Mouse (Mus musculus) embryonic facial prominence, embryonic 12.5 days (tissue): ENCODE data around the gene Tkfc. TPM values are rescaled to one million over a fixed set of nuclear protein-coding genes. Genes with fewer than 3 reads are reported as not detected.

Source experiments
- ATAC-seq: fragments of 200-750 bp; cut with Nextera tagmentation; 2 replicates; pipeline ENCODE4 v1.8.0; 2017; ENCODE audit not compliant: insufficient number of reproducible peaks, insufficient read depth, low FRiP score, low TSS enrichment
- H3K27ac ChIP-seq: fragments of 300-500 bp; sonication (generic); 2 replicates; pipeline ENCODE4 v1.5.1; 2016; ENCODE audit warnings: mild to moderate bottlenecking
- H3K27me3 ChIP-seq: fragments of 300-500 bp; sonication (generic); 2 replicates; pipeline ENCODE4 v1.6.1; 2016; ENCODE audit warnings: mild to moderate bottlenecking, moderate library complexity
- H3K36me3 ChIP-seq: fragments of 300-500 bp; sonication (generic); 2 replicates; pipeline ENCODE4 v1.6.1; 2016; ENCODE audit warnings: mild to moderate bottlenecking
- H3K4me1 ChIP-seq: fragments of 300-500 bp; sonication (generic); 2 replicates; pipeline ENCODE4 v1.6.1; 2016
- H3K4me2 ChIP-seq: fragments of 300-500 bp; sonication (generic); replicated peaks from 2 replicates; pipeline ENCODE4 v1.6.1; 2016; ENCODE audit warnings: mild to moderate bottlenecking, moderate library complexity
- H3K4me3 ChIP-seq: fragments of 300-500 bp; sonication (generic); 2 replicates; pipeline ENCODE4 v1.5.1; 2016; ENCODE audit warnings: mild to moderate bottlenecking
- H3K9ac ChIP-seq: fragments of 300-500 bp; sonication (generic); 2 replicates; pipeline ENCODE4 v1.6.1; 2016; ENCODE audit warnings: mild to moderate bottlenecking, moderate library complexity
- H3K9me3 ChIP-seq: fragments of 300-500 bp; sonication (generic); 2 replicates; pipeline ENCODE4 v1.6.1; 2016; ENCODE audit warnings: mild to moderate bottlenecking, moderate library complexity
- WGBS: fragments of 180-500 bp; shearing (Covaris S2); methylation state at CpG from one replicate; pipeline ENCODE4 v1.1.7; 2016; 5-methylcytosine and 5-hydroxymethylcytosine counted together
- polyA plus RNA-seq: library from polyadenylated mRNA; unstranded; fragments of >200 nt; fragmentation: Nextera tagmentation; extraction: Ambion mirVana; gene quantifications from 2 replicates; pipeline ENCODE4 v1.2.1, GENCODE M21; 2016

Tkfc gene
- polyA plus RNA-seq = 19.3 and 19.6 TPM in 2 replicates

DNA sequence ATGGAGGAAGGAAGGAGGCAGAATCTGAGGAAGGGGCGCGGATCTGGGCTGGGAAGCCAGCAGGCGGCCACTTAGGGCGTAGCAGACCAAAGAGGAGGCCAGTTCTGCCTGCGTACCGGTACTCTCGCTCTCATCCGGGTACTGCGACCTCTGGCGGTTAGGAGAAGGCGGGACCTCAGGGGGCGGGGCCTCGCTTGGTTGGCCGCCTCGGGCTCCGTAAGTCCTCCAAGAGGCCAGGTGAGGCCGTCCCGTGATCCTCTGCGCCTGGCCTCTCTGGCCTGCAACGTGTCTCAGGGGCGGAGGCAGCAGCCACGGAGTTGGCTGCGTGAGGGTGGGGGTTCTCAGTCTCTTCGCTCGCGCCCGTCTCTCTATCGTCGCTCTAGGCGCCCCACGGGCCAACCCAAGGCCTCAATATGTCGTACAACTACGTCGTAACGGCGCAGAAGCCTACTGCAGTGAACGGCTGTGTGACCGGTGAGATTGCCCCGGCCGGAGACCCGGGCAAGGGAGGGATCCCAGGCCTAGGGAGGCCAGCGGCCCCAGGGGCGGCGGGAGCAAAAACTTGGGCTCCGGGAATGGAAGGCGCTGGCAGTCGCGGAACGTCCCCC, at the start of gene Tkfc, which contains the start of gene Ddb1:
Tkfc (minus strand) TSS at position 362 of the 608 bp plus-strand sequence.
Ddb1 (plus strand) TSS at position 35 of the 608 bp plus-strand sequence.
- peak; percentile 95 for ATAC-seq
- H3K27ac ChIP-seq = peak within 1 kb of the TSS; percentile 93
- H3K27me3 ChIP-seq = no peaks in the 10 kb centered on the region
- H3K4me2 ChIP-seq = peak within 1 kb of the TSS; percentile 61
- H3K4me3 ChIP-seq = peak within 1 kb of the TSS; percentile 84
- peak within 1 kb of the TSS; percentile 92 for H3K9ac ChIP-seq
- H3K9me3 ChIP-seq = no peaks in the 10 kb centered on the region
- under 1% methylated on average over 49 of the region's 49 CpGs for WGBS
- peaks cover 27% of the 10 kb centered on the region for H3K4me1 ChIP-seq
- H3K36me3 ChIP-seq = peaks cover 31% of the 10 kb centered on the region

DNA sequence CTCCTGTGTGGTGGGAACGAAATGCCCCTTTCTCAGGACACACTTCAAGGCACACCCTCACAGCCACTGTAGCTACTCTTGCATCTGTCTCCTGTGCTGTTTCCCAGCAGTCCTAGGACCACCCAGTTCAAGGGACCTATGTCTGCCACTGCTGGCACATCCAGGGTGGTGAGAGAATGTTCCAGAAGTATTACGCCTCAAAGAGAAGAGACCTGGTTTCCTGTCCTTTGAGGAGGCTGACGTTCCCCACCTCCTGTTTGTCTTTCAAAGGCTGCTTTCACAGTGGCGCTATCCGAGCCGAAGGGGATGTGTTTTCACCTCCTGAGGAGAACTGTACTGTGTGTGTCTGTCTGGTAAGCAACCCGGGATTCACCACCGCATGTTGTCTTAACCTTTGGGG, 42.7 kb upstream of the Tkfc start:
- no peaks in the 10 kb centered on the region for H3K36me3 ChIP-seq
- no peak for ATAC-seq

DNA sequence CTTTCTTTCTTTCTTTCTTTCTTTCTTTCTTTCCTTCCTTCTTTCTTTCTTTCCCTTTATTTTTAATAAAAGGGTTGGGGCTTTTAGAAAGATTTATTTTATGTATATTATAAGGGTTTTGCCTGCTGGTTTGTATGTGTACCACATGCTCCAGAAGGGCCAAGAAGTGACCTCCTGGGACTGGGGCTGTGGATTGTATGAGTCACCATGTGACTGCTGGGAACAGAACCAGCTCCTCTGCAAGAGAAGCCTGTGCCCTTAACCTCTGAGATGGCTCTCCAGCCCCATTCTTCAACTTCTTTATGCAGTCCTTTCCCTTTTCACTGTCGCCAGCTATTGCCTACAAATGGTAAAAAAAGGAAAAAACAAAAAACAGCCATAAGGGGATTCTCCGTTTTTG, 40.2 kb upstream of the Tkfc start:
- 85% methylated on average over 2 of the region's 2 CpGs for WGBS
- no peak overlapping the region for H3K4me3 ChIP-seq
- peaks cover 2% of the 10 kb centered on the region; the same call in 1 of the 2 replicates for H3K4me1 ChIP-seq
- no peaks in the 10 kb centered on the region for H3K27me3 ChIP-seq
- H3K27ac ChIP-seq = no peak overlapping the region
- H3K9ac ChIP-seq = no peak overlapping the region
- no peak for ATAC-seq
- H3K9me3 ChIP-seq = no peaks in the 10 kb centered on the region
- H3K36me3 ChIP-seq = no peaks in the 10 kb centered on the region
- no peak overlapping the region for H3K4me2 ChIP-seq

More for the DNA sequence above, 42.7 kb upstream of the Tkfc start:
- H3K9me3 ChIP-seq = no peaks in the 10 kb centered on the region
- no peak overlapping the region for H3K4me3 ChIP-seq
- no peak overlapping the region for H3K27ac ChIP-seq
- no peak overlapping the region for H3K4me2 ChIP-seq
- 65% methylated on average over 8 of the region's 8 CpGs for WGBS
- no peak overlapping the region for H3K9ac ChIP-seq
- H3K4me1 ChIP-seq = no peaks in the 10 kb centered on the region
- no peaks in the 10 kb centered on the region for H3K27me3 ChIP-seq

DNA sequence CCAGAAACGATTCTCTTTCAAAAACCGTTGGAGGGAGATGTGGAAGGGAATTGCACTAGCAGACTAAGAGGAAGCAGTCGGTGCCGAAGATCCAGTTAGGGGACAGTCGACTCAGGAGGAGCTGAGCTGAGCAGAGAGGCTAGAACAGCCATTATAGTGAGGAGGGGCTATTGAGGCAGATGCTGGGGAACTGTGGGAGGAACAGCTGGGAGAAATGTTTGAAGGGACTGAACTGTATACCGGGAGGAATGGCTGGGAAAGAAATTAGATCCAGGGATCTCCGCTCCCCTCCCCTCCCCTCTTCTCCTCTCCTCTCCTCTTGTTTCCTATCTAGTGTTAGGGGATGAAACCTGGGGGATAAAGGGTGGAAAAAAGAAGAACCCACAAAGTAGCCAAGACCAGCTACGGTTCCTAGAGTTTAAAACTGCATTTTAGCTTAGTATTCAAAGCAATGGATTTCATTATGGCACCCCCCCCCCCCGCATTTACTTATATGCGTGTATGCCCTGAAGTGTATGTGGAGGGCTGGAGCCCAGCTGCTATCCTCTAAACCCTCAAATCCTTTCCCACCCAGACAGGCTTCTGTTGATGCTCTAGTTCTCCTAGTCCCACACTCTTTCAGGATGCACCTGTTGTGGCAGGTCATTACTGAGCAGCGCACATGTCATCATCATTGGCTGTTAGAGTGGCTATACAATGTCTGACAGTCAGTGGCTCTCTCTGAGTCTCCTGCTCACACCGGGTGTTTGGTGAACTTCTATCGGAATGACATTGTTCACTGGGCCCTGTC, 35.3 kb upstream of the Tkfc start:
- H3K9me3 ChIP-seq = no peaks in the 10 kb centered on the region
- no peak overlapping the region for H3K9ac ChIP-seq
- ATAC-seq = peak; percentile 53; the same call in 1 of the 2 replicates
- no peak overlapping the region for H3K27ac ChIP-seq
- H3K27me3 ChIP-seq = no peaks in the 10 kb centered on the region
- H3K4me2 ChIP-seq = peak overlapping the region; percentile 30; the same call in 1 of the 2 replicates
- no peaks in the 10 kb centered on the region for H3K36me3 ChIP-seq
- WGBS = 38% methylated on average over 13 of the region's 13 CpGs
- no peak overlapping the region for H3K4me3 ChIP-seq
- peaks cover 9% of the 10 kb centered on the region; the same call in 1 of the 2 replicates for H3K4me1 ChIP-seq

DNA sequence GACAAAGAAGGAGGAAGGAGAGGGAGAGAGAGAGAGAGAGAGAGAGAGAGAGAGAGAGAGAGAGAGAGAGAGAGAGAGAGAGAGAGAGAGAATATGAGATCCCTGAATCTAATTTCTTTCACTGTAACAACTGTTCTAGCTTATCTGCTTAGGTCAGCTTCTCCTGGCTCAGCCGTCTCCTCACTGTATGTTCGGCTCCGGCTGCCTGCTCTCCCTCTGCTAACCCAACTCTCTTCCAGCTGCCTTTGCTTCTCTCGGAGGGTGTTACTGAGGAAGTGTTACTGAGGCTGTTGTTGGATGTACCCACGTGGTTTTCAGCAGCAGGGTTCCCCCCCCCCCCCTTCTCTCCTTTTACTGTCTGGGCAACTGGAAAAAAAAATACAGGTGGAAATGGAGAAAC, 34.6 kb upstream of the Tkfc start:
- H3K9ac ChIP-seq = no peak overlapping the region
- ATAC-seq = no peak
- 0 out of 2 replicates have a peak, but pooled peaks cover 3% of the 10 kb centered on the region for H3K27me3 ChIP-seq
- 10% methylated on average over 5 of the region's 5 CpGs for WGBS
- peak overlapping the region; percentile 30; the same call in 1 of the 2 replicates for H3K4me2 ChIP-seq
- no peaks in the 10 kb centered on the region for H3K36me3 ChIP-seq
- H3K9me3 ChIP-seq = no peaks in the 10 kb centered on the region
- no peak overlapping the region for H3K4me3 ChIP-seq
- peaks cover 12% of the 10 kb centered on the region for H3K4me1 ChIP-seq
- H3K27ac ChIP-seq = no peak overlapping the region

DNA sequence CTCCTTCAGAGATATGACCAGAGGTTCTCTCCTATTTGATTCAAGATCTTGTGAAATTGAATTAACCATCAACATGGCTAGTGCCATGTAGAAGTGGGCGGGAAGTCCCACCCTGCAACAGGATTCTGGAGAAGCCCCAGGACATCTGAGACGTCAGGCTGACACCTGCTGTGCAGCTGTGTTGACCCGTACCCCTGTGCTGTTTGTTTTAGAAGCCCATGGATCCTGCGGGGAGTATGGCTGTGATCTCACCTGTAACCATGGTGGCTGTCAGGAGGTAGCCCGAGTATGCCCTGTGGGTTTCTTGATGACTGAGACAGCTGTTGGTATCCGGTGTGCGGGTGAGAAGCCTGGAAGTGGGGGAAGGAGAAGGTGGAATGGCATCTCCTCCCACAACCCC, 32.4 kb upstream of the Tkfc start:
- Histone ChIP-seq H3K4me2 (no peak overlapping the region), H3K4me3 (no peak overlapping the region), H3K27ac (no peak overlapping the region), H3K36me3 (no peaks in the 10 kb centered on the region), H3K9me3 (no peaks in the 10 kb centered on the region), H3K9ac (no peak overlapping the region), H3K27me3 (0 out of 2 replicates have a peak, but pooled peaks cover 3% of the 10 kb centered on the region), H3K4me1 (peaks cover 22% of the 10 kb centered on the region)
- ATAC-seq = no peak
- 57% methylated on average over 7 of the region's 7 CpGs for WGBS

DNA sequence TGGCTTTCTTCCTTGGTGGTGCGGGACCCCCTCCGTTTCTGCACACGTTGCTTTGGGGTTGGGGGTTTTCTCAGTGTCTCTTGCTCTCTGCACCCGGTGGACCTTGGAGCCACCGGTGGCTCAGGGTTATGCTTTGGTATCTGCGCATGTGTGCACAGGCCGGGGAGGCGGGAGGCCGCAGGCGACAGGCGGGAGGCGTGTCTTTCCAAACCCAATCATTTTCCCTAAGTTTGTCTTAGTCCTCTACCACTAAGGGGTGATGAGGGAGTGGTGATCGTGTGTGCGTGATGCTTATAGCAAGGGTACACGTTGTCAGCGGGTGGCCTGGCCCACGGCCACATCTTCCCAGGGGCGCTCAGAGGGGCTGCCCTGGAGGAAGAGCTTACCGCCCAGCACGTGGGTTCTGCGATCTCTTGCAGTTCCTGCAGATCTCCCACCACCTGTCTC, 29.4 kb upstream of the Tkfc start:
- ATAC-seq = peak; percentile 67
- H3K27me3 ChIP-seq = 0 out of 2 replicates have a peak, but pooled peaks cover 3% of the 10 kb centered on the region
- H3K4me2 ChIP-seq = peak overlapping the region; percentile 93
- H3K36me3 ChIP-seq = peaks cover 13% of the 10 kb centered on the region
- WGBS = 5% methylated on average over 21 of the region's 21 CpGs
- H3K9me3 ChIP-seq = no peaks in the 10 kb centered on the region
- peak overlapping the region; percentile 30; the same call in 1 of the 2 replicates for H3K27ac ChIP-seq
- H3K4me3 ChIP-seq = peak overlapping the region; percentile 45
- H3K4me1 ChIP-seq = peaks cover 13% of the 10 kb centered on the region
- H3K9ac ChIP-seq = peak overlapping the region; percentile 61

DNA sequence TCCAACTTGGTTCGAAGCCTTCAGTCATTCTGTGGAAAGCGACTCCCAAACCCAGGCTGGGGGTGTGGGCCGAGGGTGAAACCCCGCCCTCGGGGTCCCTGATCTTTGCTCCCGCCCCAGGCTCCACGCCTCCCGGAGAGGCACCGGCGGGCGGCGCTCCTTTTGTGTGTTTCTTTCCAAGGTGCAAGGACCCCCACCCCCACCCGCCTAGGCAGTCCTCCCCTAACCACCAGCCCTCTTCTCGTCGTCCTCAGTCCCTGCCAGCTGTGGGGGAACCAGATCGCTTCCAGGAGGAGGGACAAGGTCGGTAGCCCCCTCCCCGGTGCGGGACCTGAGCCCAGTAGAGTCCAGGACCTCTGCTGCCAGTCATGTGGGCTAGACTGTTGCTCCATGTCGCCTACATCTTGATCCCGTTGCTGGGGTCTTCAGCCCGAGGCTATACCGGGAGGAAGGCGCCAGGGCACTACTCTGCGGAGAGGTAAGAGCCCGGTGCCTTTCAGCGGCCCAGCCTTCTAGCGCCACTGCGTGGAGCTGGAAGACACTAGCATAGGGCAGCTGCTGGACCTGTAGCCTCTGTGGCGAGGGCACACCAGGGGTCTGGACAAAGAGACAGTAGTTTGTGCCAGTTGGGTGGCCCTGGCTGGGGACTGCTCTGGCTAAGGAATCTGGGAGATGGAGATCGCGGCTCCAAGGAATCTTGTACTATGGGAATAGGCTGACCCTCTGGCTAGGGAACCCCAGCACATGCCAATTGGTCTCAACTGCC, 28.8 kb upstream of the Tkfc start, which contains the start of gene Vwce:
Vwce (plus strand) TSS at position 108 of the 766 bp plus-strand sequence.
- H3K4me1 ChIP-seq = peaks cover 13% of the 10 kb centered on the region
- H3K36me3 ChIP-seq = peaks cover 19% of the 10 kb centered on the region
- ATAC-seq = peak; percentile 81
- peak within 1 kb of the TSS; percentile 45 for H3K4me3 ChIP-seq
- WGBS = 2% methylated on average over 32 of the region's 32 CpGs
- peak within 1 kb of the TSS; percentile 61 for H3K9ac ChIP-seq
- no peaks in the 10 kb centered on the region for H3K9me3 ChIP-seq
- H3K4me2 ChIP-seq = peak within 1 kb of the TSS; percentile 93
- 0 out of 2 replicates have a peak, but pooled peaks cover 3% of the 10 kb centered on the region for H3K27me3 ChIP-seq
- H3K27ac ChIP-seq = peak within 1 kb of the TSS; percentile 30; the same call in 1 of the 2 replicates

DNA sequence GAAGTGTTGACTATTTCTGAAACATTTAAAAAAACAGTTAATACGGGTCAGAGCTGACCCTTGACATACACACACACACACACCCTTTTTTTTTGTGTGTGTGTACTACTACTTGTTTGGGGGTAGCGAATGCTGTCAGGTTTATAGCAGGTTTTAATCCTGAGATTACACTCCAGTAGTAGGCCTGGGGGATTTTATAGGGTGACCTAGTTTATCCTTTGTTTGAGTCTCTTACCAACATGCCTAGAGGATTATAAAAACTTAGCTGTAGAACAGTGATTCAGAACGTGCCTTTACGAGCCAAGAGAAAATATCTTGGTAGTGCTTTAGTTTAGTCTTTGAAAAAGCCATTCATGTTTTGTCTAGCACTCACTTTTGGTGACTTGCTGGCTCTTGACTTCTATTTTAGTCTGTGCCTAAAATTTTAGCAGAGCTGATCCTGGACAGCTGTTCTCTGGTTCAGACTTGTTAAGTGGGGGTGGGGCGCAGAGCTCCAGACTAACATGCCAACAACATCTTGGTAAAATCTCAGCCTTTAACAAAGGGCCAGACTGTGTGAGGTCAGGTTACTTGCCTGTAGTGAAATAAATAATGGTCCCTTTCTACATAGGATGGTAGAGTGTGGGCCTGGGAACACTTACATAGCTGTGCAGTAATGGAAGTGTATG, 3.3 kb upstream of the Tkfc start:
- ATAC-seq = no peak
- Histone ChIP-seq H3K4me2 (no peak overlapping the region), H3K36me3 (peaks cover 63% of the 10 kb centered on the region), H3K9me3 (no peaks in the 10 kb centered on the region), H3K4me1 (peaks cover 23% of the 10 kb centered on the region), H3K27me3 (no peaks in the 10 kb centered on the region), H3K4me3 (no peak overlapping the region), H3K9ac (no peak overlapping the region), H3K27ac (no peak overlapping the region)
- 83% methylated on average over 5 of the region's 5 CpGs for WGBS

DNA sequence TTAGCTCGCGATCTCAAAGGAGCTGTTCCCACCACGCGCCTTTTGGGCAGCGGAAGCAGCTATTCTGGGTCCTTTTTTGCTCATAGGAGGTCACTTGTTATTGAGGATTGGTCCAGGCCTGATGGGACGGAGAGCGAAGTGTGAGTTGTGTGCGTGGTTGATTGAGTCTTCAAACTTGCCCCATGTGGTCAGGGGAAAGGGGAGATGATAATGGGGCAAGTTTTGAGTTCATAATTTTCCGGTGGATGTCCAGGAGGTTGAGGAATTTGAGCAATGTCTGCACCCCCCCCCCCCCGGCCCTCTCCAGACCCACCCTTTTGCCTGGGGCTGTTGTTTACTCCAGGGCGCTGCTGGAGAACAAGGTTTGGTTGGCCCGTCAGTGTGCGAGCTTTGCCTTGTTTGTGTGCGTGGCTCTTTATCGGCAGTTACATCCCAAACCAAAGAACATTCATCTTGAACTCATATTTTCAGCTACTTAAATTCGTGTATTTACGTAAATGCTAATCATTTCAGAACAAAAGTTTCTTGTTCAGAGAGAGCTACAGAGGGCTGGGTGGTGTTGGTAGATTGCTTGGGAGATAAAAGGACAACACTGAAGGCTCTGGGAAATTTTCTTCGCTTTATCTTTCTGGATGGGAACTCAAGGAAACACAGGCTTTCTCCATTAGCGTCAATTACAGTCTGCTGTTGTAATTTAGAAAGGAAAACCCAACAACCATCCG, 608 bp upstream of the Tkfc start:
- peaks cover 38% of the 10 kb centered on the region for H3K36me3 ChIP-seq
- no peaks in the 10 kb centered on the region for H3K9me3 ChIP-seq
- H3K9ac ChIP-seq = peak overlapping the region; percentile 92
- 7% methylated on average over 20 of the region's 20 CpGs for WGBS
- H3K27me3 ChIP-seq = no peaks in the 10 kb centered on the region
- peak overlapping the region; percentile 84 for H3K4me3 ChIP-seq
- H3K27ac ChIP-seq = peak overlapping the region; percentile 93
- peak overlapping the region; percentile 61 for H3K4me2 ChIP-seq
- no peak for ATAC-seq
- H3K4me1 ChIP-seq = peaks cover 27% of the 10 kb centered on the region
